Mouse (Mus musculus) myocyte (in vitro differentiated cells): ENCODE data around the gene Atp5h. TPM values are rescaled to one million over a fixed set of nuclear protein-coding genes. Genes with fewer than 3 reads are reported as not detected.

ENCODE experiments used
- H3K27me3 ChIP-seq: one replicate; pipeline ENCODE4 v1.6.1; 2011; ENCODE audit not compliant: control insufficient read depth, insufficient read depth, insufficient read length
- H3K36me3 ChIP-seq: one replicate; pipeline ENCODE4 v1.6.1; 2011; ENCODE audit not compliant: control insufficient read depth, insufficient read depth
- H3K4me2 ChIP-seq: one replicate; pipeline ENCODE4 v1.6.1; 2011; ENCODE audit warnings: low read depth, control low read depth
- H3K4me3 ChIP-seq: one replicate; pipeline ENCODE4 v1.5.1; 2011; ENCODE audit warnings: mild to moderate bottlenecking, control low read depth, moderate library complexity
- H3K79me2 ChIP-seq: one replicate; pipeline ENCODE4 v1.6.1; 2011; ENCODE audit not compliant: control insufficient read depth, insufficient read depth
- H3ac ChIP-seq: one replicate; pipeline ENCODE4 v1.6.1; 2011; ENCODE audit not compliant: control insufficient read depth, insufficient read length
- CEBPB ChIP-seq: IDR thresholded peaks from 2 replicates; pipeline ENCODE4 v1.6.1; 2011; ENCODE audit warnings: mild to moderate bottlenecking, moderate library complexity; ENCODE audit not compliant: poor library complexity, insufficient read depth, severe bottlenecking
- E2F4 ChIP-seq: IDR thresholded peaks from one replicate; pipeline ENCODE4 v1.6.1; 2011; ENCODE audit warnings: mild to moderate bottlenecking, control low read depth, moderate library complexity; ENCODE audit not compliant: insufficient read depth
- MAX ChIP-seq: IDR thresholded peaks from one replicate; pipeline ENCODE4 v1.6.1; 2011; ENCODE audit warnings: low read depth, mild to moderate bottlenecking, control low read depth
- MYOD1 ChIP-seq, 3 experiments: IDR thresholded peaks; one replicate each; pipeline ENCODE4 v1.6.1; 2011; ENCODE audit warnings: control low read depth in 2 of 3, low read depth in 2 of 3, mild to moderate bottlenecking in 2 of 3, moderate library complexity in 1 of 3; ENCODE audit not compliant: insufficient read length in 2 of 3, control insufficient read depth in 1 of 3
- MYOG ChIP-seq, 3 experiments: IDR thresholded peaks; one replicate each; pipeline ENCODE4 v1.6.1; 2011; ENCODE audit warnings: control low read depth in 2 of 3, low read depth in 2 of 3, mild to moderate bottlenecking in 2 of 3; ENCODE audit not compliant: insufficient read length in 2 of 3, control insufficient read depth in 1 of 3, insufficient read depth in 1 of 3
- POLR2A ChIP-seq: IDR thresholded peaks from one replicate; pipeline ENCODE4 v1.6.1; 2011; ENCODE audit warnings: low read depth, mild to moderate bottlenecking, control low read depth, moderate library complexity; ENCODE audit not compliant: insufficient read length
- POLR2AphosphoS2 ChIP-seq: IDR thresholded peaks from one replicate; pipeline ENCODE4 v1.6.1; 2011; ENCODE audit warnings: low read depth, control low read depth; ENCODE audit not compliant: insufficient read length
- REST ChIP-seq: IDR thresholded peaks from one replicate; pipeline ENCODE4 v1.6.1; 2011; ENCODE audit warnings: mild to moderate bottlenecking, control low read depth, moderate library complexity; ENCODE audit not compliant: insufficient read depth, insufficient read length
- SRF ChIP-seq: IDR thresholded peaks from one replicate; pipeline ENCODE4 v1.6.1; 2011; ENCODE audit warnings: low read depth; ENCODE audit not compliant: control insufficient read depth, insufficient read length
- TCF12 ChIP-seq: IDR thresholded peaks from one replicate; pipeline ENCODE4 v1.6.1; 2011; ENCODE audit warnings: mild to moderate bottlenecking, control low read depth; ENCODE audit not compliant: poor library complexity, insufficient read depth, severe bottlenecking
- TCF3 ChIP-seq: IDR thresholded peaks from one replicate; pipeline ENCODE4 v1.6.1; 2011; ENCODE audit warnings: low read depth, control low read depth; ENCODE audit not compliant: insufficient read length
- USF1 ChIP-seq: IDR thresholded peaks from one replicate; pipeline ENCODE4 v1.6.1; 2011; ENCODE audit warnings: low read depth, mild to moderate bottlenecking, control low read depth, moderate library complexity
- polyA plus RNA-seq: library from polyadenylated mRNA; unstranded; fragments of >200 nt; fragmentation: generic; extraction: Trizol; gene quantifications from one replicate; pipeline ENCODE4 v1.2.1, GENCODE M21; 2012; ENCODE audit warnings: missing spikeins

The Atp5h gene
- polyA plus RNA-seq, 1 experiment = 693 TPM

- Histone ChIP-seq H3K36me3 (peaks cover 8% of the 10 kb centered on the region), H3K27me3 (no peaks in the 10 kb centered on the region), H3K79me2 (peaks cover 73% of the 10 kb centered on the region), H3ac (no peak overlapping the region), H3K4me2 (peak overlapping the region; percentile 66), H3K4me3 (peak overlapping the region; percentile 71)
- TF ChIP-seq USF1 = no peak
- no peak for TF ChIP-seq SRF
- TF ChIP-seq POLR2AphosphoS2 = no peak
- no peak for TF ChIP-seq E2F4
- no peak for TF ChIP-seq TCF3
- TF ChIP-seq POLR2A = no peak
- TF ChIP-seq CEBPB = no peak
- no peak for TF ChIP-seq MAX
- TF ChIP-seq MYOD1 (IDR thresholded peaks at IDR 0.05; ENCODE audit: control insufficient read depth in 1 of 3, insufficient read length in 2 of 3, low read depth in 2 of 3) = no peak
- no peak for TF ChIP-seq REST
- no peak for TF ChIP-seq MYOG (IDR thresholded peaks at IDR 0.05; ENCODE audit: control insufficient read depth in 1 of 3, insufficient read depth in 1 of 3, insufficient read length in 2 of 3, low read depth in 2 of 3)
- TF ChIP-seq TCF12 = no peak
These were observed 35.2 kb downstream of the Atp5h start for GRCm38 (mm10) chr11:115384587-115384986.

- peak overlapping the region; percentile 66 for H3K4me2 ChIP-seq
- TF ChIP-seq MYOD1 (IDR thresholded peaks at IDR 0.05; ENCODE audit: control insufficient read depth in 1 of 3, insufficient read length in 2 of 3, low read depth in 2 of 3) (no peak), POLR2AphosphoS2 (peak; percentile 31), POLR2A (no peak), MYOG (IDR thresholded peaks at IDR 0.05; ENCODE audit: control insufficient read depth in 1 of 3, insufficient read depth in 1 of 3, insufficient read length in 2 of 3, low read depth in 2 of 3) (no peak), TCF3 (no peak)
- H3K36me3 ChIP-seq = peaks cover 8% of the 10 kb centered on the region
These were observed 35.9 kb downstream of the Atp5h start for GRCm38 (mm10) chr11:115383701-115384474.

DNA sequence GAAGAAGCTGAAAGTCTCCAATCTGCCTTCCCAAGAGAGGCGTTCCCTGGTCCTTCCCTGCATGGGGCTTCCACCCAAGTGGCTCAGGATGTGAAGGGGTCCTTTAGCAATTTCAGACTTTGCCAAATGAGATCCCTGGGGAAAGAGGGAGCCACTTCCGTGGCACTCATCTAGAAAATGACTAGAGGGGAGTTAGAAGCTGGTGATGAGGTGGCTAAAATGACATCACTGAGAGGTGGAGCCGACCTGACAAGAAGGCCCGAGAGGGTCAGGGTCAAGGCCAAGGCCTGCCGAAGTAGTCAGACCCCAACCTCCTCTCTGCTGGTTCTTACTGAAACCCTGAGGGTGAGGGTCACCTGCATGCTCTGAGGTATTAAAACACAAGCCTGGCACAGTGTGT lies 36.9 kb downstream of the Atp5h start:
- Histone ChIP-seq H3K36me3 (peaks cover under 1% of the 10 kb centered on the region), H3K4me3 (peak overlapping the region; percentile 71)

More at GRCm38 (mm10) chr11:115383701-115384474, 35.9 kb downstream of the Atp5h start:
- Histone ChIP-seq H3K79me2 (peaks cover 68% of the 10 kb centered on the region), H3K4me3 (peak overlapping the region; percentile 71), H3ac (no peak overlapping the region), H3K27me3 (no peaks in the 10 kb centered on the region)

GRCm38 (mm10) chr11:115381743-115382539 lies 37.8 kb downstream of the Atp5h start, which contains the start of gene Cdr2l:
Gene Cdr2l, plus strand, starts transcription at chr11:115381916.
- H3K4me2 ChIP-seq = peak within 1 kb of the TSS; percentile 69
- no peak for TF ChIP-seq REST
- TF ChIP-seq E2F4 = no peak
- peak in 1 of 3 experiments; percentile 21 for TF ChIP-seq MYOD1 (IDR thresholded peaks at IDR 0.05; ENCODE audit: control insufficient read depth in 1 of 3, insufficient read length in 2 of 3, low read depth in 2 of 3)
- TF ChIP-seq POLR2A = peak; percentile 98
- no peak for TF ChIP-seq MYOG (IDR thresholded peaks at IDR 0.05; ENCODE audit: control insufficient read depth in 1 of 3, insufficient read depth in 1 of 3, insufficient read length in 2 of 3, low read depth in 2 of 3)
- no peak for TF ChIP-seq TCF12
- TF ChIP-seq SRF = no peak
- no peak for TF ChIP-seq USF1
- TF ChIP-seq MAX = no peak
- TF ChIP-seq TCF3 = no peak
- TF ChIP-seq POLR2AphosphoS2 = peak; percentile 98
- TF ChIP-seq CEBPB = no peak
- H3K27me3 ChIP-seq = no peaks in the 10 kb centered on the region
- H3K36me3 ChIP-seq = no peaks in the 10 kb centered on the region
- H3K4me3 ChIP-seq = peak within 1 kb of the TSS; percentile 71
- H3K79me2 ChIP-seq = peaks cover 48% of the 10 kb centered on the region
- peak within 1 kb of the TSS; percentile 86 for H3ac ChIP-seq

More for the DNA sequence above, 36.9 kb downstream of the Atp5h start:
- Histone ChIP-seq H3ac (peak overlapping the region; percentile 86), H3K27me3 (no peaks in the 10 kb centered on the region), H3K79me2 (peaks cover 58% of the 10 kb centered on the region), H3K4me2 (peak overlapping the region; percentile 66)
- no peak for TF ChIP-seq POLR2A
- TF ChIP-seq POLR2AphosphoS2 = peak; percentile 36
- no peak for TF ChIP-seq MYOD1 (IDR thresholded peaks at IDR 0.05; ENCODE audit: control insufficient read depth in 1 of 3, insufficient read length in 2 of 3, low read depth in 2 of 3)

GRCm38 (mm10) chr11:115381276-115381675 lies 38.5 kb downstream of the Atp5h start:
- TF ChIP-seq MYOG (IDR thresholded peaks at IDR 0.05; ENCODE audit: control insufficient read depth in 1 of 3, insufficient read depth in 1 of 3, insufficient read length in 2 of 3, low read depth in 2 of 3) = no peak
- no peak for TF ChIP-seq SRF
- no peak for TF ChIP-seq REST
- no peak for TF ChIP-seq USF1

More at GRCm38 (mm10) chr11:115381276-115381675, 38.5 kb downstream of the Atp5h start:
- Histone ChIP-seq H3K27me3 (no peaks in the 10 kb centered on the region), H3K4me3 (peak overlapping the region; percentile 71), H3ac (peak overlapping the region; percentile 86), H3K79me2 (peaks cover 42% of the 10 kb centered on the region), H3K36me3 (no peaks in the 10 kb centered on the region), H3K4me2 (peak overlapping the region; percentile 69)
